Mouse (Mus musculus) lung, embryonic 14.5 days (tissue): ENCODE data around the gene Lats1. TPM values are rescaled to one million over a fixed set of nuclear protein-coding genes. Genes with fewer than 3 reads are reported as not detected.

Experiments used
- ATAC-seq: fragments of 200-750 bp; cut with Nextera tagmentation; 2 replicates; pipeline ENCODE4 v1.8.0; 2017; ENCODE audit warnings: mild to moderate bottlenecking, moderate TSS enrichment, moderate library complexity; ENCODE audit not compliant: insufficient read depth
- DNase-seq: peaks from one replicate; pipeline ENCODE4 v3.0.0-alpha.2; 2015
- H3K27ac ChIP-seq: fragments of 300-500 bp; sonication (generic); 2 replicates; pipeline ENCODE4 v1.5.1; 2014; ENCODE audit warnings: low read depth, mild to moderate bottlenecking, moderate library complexity
- H3K27me3 ChIP-seq: fragments of 300-500 bp; sonication (generic); 2 replicates; pipeline ENCODE4 v1.6.1; 2014; ENCODE audit warnings: low read length, control low read depth; ENCODE audit not compliant: insufficient read depth
- H3K36me3 ChIP-seq: fragments of 300-500 bp; sonication (generic); 2 replicates; pipeline ENCODE4 v1.6.1; 2014; ENCODE audit warnings: control low read depth; ENCODE audit not compliant: insufficient read depth
- H3K4me1 ChIP-seq: fragments of 300-500 bp; sonication (generic); 2 replicates; pipeline ENCODE4 v1.6.1; 2014; ENCODE audit warnings: antibody characterized with exemption, control low read depth; ENCODE audit not compliant: insufficient read depth
- H3K4me2 ChIP-seq: fragments of 300-500 bp; sonication (generic); 2 replicates; pipeline ENCODE4 v1.6.1; 2014; ENCODE audit warnings: mild to moderate bottlenecking
- H3K4me3 ChIP-seq: fragments of 300-500 bp; sonication (generic); 2 replicates; pipeline ENCODE4 v1.5.1; 2014; ENCODE audit warnings: low read depth, low read length
- H3K9ac ChIP-seq: fragments of 300-500 bp; sonication (generic); 2 replicates; pipeline ENCODE4 v1.6.1; 2014
- H3K9me3 ChIP-seq: fragments of 300-500 bp; sonication (generic); 2 replicates; pipeline ENCODE4 v1.6.1; 2016; ENCODE audit warnings: low read depth, low read length, control low read depth
- CTCF ChIP-seq: IDR thresholded peaks from 2 replicates; pipeline ENCODE4 v1.5.1; 2016; ENCODE audit warnings: antibody characterized with exemption, low read depth
- WGBS: fragments of 180-500 bp; shearing (Covaris S2); extraction: QIAGEN DNeasy Blood & Tissue Kit; methylation state at CpG from one replicate; pipeline ENCODE4 v1.1.7; 2014; 5-methylcytosine and 5-hydroxymethylcytosine counted together
- polyA plus RNA-seq: library from polyadenylated mRNA; unstranded; fragments of >200 nt; fragmentation: Nextera tagmentation; extraction: Ambion mirVana; gene quantifications from 2 replicates; pipeline ENCODE4 v1.2.1, GENCODE M21; 2014

The Lats1 gene
- polyA plus RNA-seq, 1 experiment from 2014 or later, result 14.2 TPM

GRCm38 (mm10) chr10:7663159-7664026 is 17.6 kb upstream of the Lats1 start:
- WGBS, result under 1% methylated on average over 61 of the region's 64 CpGs
- Histone ChIP-seq H3K9ac (peak overlapping the region; percentile 85), H3K27me3 (no peaks in the 10 kb centered on the region), H3K27ac (peak overlapping the region; percentile 90), H3K9me3 (no peaks in the 10 kb centered on the region), H3K4me2 (peak overlapping the region; percentile 90), H3K4me3 (peak overlapping the region; percentile 76), H3K36me3 (no peaks in the 10 kb centered on the region), H3K4me1 (peaks cover 6% of the 10 kb centered on the region; the same call in 1 of the 2 replicates)
- peak; percentile 90 for ATAC-seq
- no peak for TF ChIP-seq CTCF
- peak; percentile 96 for DNase-seq

GRCm38 (mm10) chr10:7664027-7664526 is 16.9 kb upstream of the Lats1 start:
- TF ChIP-seq CTCF, result no peak
- H3K9me3 ChIP-seq, result no peaks in the 10 kb centered on the region
- H3K4me1 ChIP-seq, result peaks cover 7% of the 10 kb centered on the region; the same call in 1 of the 2 replicates
- WGBS, result 52% methylated on average over 6 of the region's 6 CpGs
- no peak for ATAC-seq
- H3K27me3 ChIP-seq, result no peaks in the 10 kb centered on the region
- no peak overlapping the region; the same call in 1 of the 2 replicates for H3K27ac ChIP-seq
- peak overlapping the region; percentile 85 for H3K9ac ChIP-seq
- peak overlapping the region; percentile 76 for H3K4me3 ChIP-seq
- peak overlapping the region; percentile 90 for H3K4me2 ChIP-seq
- H3K36me3 ChIP-seq, result no peaks in the 10 kb centered on the region
- DNase-seq, result peak; percentile 11

DNA sequence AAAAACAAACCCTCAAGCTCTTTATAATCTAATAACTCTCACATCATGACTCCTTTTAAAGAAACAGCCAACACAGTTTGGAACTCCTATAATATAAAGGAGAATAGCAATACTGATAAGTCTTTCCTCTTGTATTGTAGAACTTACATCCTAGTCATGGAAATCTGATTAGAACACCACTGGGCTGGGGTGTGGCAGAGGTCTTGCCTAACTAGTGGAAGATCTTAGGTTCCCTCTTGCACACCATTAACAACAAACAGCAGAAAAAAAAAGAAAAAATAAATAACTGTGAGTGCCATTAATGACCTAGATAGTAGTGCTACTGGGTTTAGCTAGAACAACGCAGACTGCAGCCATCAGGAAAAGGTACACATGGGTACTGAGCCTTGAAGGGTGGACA is 16.1 kb upstream of the Lats1 start:
- Histone ChIP-seq H3K4me3 (no peak overlapping the region), H3K9me3 (no peaks in the 10 kb centered on the region), H3K36me3 (peaks cover 6% of the 10 kb centered on the region), H3K9ac (no peak overlapping the region), H3K4me1 (peaks cover 7% of the 10 kb centered on the region; the same call in 1 of the 2 replicates), H3K27me3 (no peaks in the 10 kb centered on the region), H3K27ac (no peak overlapping the region), H3K4me2 (no peak overlapping the region)
- WGBS, result 76% methylated on average over 1 of the region's 1 CpGs
- DNase-seq (no peak), ATAC-seq (no peak)
- TF ChIP-seq CTCF, result no peak

- Histone ChIP-seq H3K4me3 (peak within 1 kb of the TSS; percentile 78), H3K4me2 (peak within 1 kb of the TSS; percentile 76), H3K27me3 (no peaks in the 10 kb centered on the region), H3K4me1 (peaks cover 7% of the 10 kb centered on the region; the same call in 1 of the 2 replicates), H3K36me3 (peaks cover 20% of the 10 kb centered on the region), H3K9ac (peak within 1 kb of the TSS; percentile 74), H3K27ac (peak within 1 kb of the TSS; percentile 78), H3K9me3 (no peaks in the 10 kb centered on the region)
- DNase-seq (peak; percentile 97), ATAC-seq (peak; percentile 89)
- TF ChIP-seq CTCF, result no peak
- WGBS, result under 1% methylated on average over 24 of the region's 24 CpGs
Measured at GRCm38 (mm10) chr10:7667342-7667802, 13.6 kb upstream of the Lats1 start, which contains the start of gene Nup43. Gene Nup43 (plus strand): TSS chr10:7667503.

GRCm38 (mm10) chr10:7673673-7674072 is 7.3 kb upstream of the Lats1 start:
- peaks cover 65% of the 10 kb centered on the region for H3K36me3 ChIP-seq
- H3K4me2 ChIP-seq, result no peak overlapping the region
- H3K9ac ChIP-seq, result no peak overlapping the region
- H3K9me3 ChIP-seq, result no peaks in the 10 kb centered on the region
- 68% methylated on average over 1 of the region's 1 CpGs for WGBS
- H3K27ac ChIP-seq, result no peak overlapping the region
- peak; percentile 63 for DNase-seq
- H3K4me1 ChIP-seq, result no peaks in the 10 kb centered on the region
- no peak for ATAC-seq
- no peak overlapping the region for H3K4me3 ChIP-seq
- H3K27me3 ChIP-seq, result no peaks in the 10 kb centered on the region
- peak; percentile 43 for TF ChIP-seq CTCF

DNA sequence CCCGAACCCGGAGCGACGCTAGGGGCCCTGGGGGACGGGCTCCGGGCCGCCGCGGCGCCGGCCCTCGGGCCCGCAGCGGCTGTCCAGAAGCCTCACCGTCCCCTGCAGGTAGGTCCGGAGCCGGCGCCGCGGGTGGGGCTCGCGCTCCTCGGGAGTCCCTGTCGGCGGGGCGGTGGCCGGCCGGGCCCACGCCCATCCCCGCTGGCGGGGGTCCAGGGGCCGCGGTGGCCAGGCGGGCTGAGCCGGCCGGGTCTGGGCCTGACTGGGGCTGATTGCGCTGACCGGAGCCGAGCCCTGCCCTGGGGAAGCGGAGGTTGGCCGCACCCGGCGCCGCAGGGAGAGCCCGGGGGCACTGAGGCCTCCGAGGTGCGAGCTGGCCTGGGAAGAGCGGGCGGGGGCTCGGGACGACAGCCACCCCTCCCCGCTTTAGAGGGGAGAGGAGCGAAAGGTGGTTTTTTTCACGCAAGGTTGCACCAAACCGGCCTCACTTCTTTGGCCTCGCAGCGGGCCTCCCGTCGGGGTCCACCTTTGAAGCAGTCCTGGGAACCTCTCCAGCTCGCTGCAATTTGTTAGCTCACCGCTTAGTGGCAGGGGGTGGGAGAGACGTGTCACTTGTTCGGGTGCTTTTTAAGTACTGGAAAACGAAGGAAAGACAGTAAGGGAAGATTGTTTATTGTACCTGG is 470 bp downstream of the Lats1 start:
- Histone ChIP-seq H3K27ac (peak overlapping the region; percentile 97), H3K4me1 (peaks cover 13% of the 10 kb centered on the region), H3K27me3 (no peaks in the 10 kb centered on the region), H3K4me2 (peak overlapping the region; percentile 81), H3K4me3 (peak overlapping the region; percentile 94), H3K9ac (peak overlapping the region; percentile 99), H3K36me3 (peaks cover 38% of the 10 kb centered on the region), H3K9me3 (no peaks in the 10 kb centered on the region)
- TF ChIP-seq CTCF, result peak; percentile 48
- under 1% methylated on average over 56 of the region's 64 CpGs for WGBS
- DNase-seq, result peak; percentile 80
- peak; percentile 92 for ATAC-seq
